Mouse (Mus musculus) cortical plate, adult 2 months (tissue): ENCODE results near the gene Calm3.

ENCODE experiments used
- CTCF ChIP-seq: fragments of 200-500 bp; IDR thresholded peaks from 2 replicates; pipeline ENCODE4 v1.5.1; 2011; ENCODE audit warnings: mild to moderate bottlenecking, control low read depth, low read length; ENCODE audit not compliant: insufficient read depth; ENCODE audit errors: extremely low read depth
- POLR2A ChIP-seq: fragments of 200-500 bp; IDR thresholded peaks from 2 replicates; pipeline ENCODE4 v1.6.1; 2011; ENCODE audit warnings: mild to moderate bottlenecking, low read length, control low read depth; ENCODE audit not compliant: insufficient read depth; ENCODE audit errors: extremely low read depth

- TF ChIP-seq CTCF (no peak), POLR2A (no peak)
Measured at GRCm38 (mm10) chr7:16890536-16890935, 33.4 kb downstream of the Calm3 start.
